Mouse (Mus musculus) CH12.LX (cell line): ENCODE measurements around the gene Rexo1. TPM values are rescaled to one million over a fixed set of nuclear protein-coding genes. Genes with fewer than 3 reads are reported as not detected.

ENCODE experiments used
- DNase-seq: peaks from one replicate; pipeline ENCODE4 v3.0.0-alpha.2; 2013; ENCODE audit errors: extremely low read depth
- H3K27ac ChIP-seq: 2 replicates; pipeline ENCODE4 v1.5.1; 2012; ENCODE audit warnings: low read depth, mild to moderate bottlenecking, control low read depth, moderate library complexity; ENCODE audit not compliant: insufficient read depth
- H3K27me3 ChIP-seq: replicated peaks from 2 replicates; pipeline ENCODE3; 2012; ENCODE audit warnings: inconsistent platforms
- H3K36me3 ChIP-seq, 2 experiments: replicated peaks in 1 of 2; 2 replicates each; pipeline versions ENCODE3 to v1.6.1; 2012; ENCODE audit warnings: inconsistent platforms in 1 of 2, low read length in 1 of 2, mild to moderate bottlenecking in 1 of 2, mixed read lengths in 1 of 2, moderate library complexity in 1 of 2; ENCODE audit not compliant: control insufficient read depth in 1 of 2, insufficient read depth in 1 of 2
- H3K4me1 ChIP-seq, 2 experiments: 2 replicates each; pipeline ENCODE4 v1.6.1; 2012; ENCODE audit warnings: inconsistent platforms in 1 of 2, moderate library complexity in 1 of 2; ENCODE audit not compliant: insufficient read depth in 2 of 2, control insufficient read depth in 1 of 2
- H3K4me2 ChIP-seq: 2 replicates; pipeline ENCODE4 v1.6.1; 2012; ENCODE audit warnings: low read depth, mild to moderate bottlenecking, control low read depth; ENCODE audit not compliant: poor library complexity, insufficient read depth, severe bottlenecking
- H3K4me3 ChIP-seq, 3 experiments: fragments of 150-350 bp in 1 of 3; sonication (generic) in 1 of 3; replicated peaks in 1 of 3; 2 replicates each; pipeline versions ENCODE3 to v1.5.1; 2011 to 2012; ENCODE audit warnings: low read depth in 2 of 3, low read length in 2 of 3, mild to moderate bottlenecking in 2 of 3, moderate library complexity in 2 of 3, control low read depth in 1 of 3, improper control_type of control experiment in 1 of 3, inconsistent platforms in 1 of 3, mixed read lengths in 1 of 3; ENCODE audit not compliant: poor library complexity in 1 of 3
- H3K79me2 ChIP-seq: replicated peaks from 2 replicates; pipeline ENCODE4 v1.6.1; 2012; ENCODE audit warnings: mild to moderate bottlenecking, moderate library complexity; ENCODE audit not compliant: control insufficient read depth, poor library complexity, insufficient read depth, severe bottlenecking; ENCODE audit errors: extremely low read depth
- H3K9ac ChIP-seq: 2 replicates; pipeline ENCODE4 v1.6.1; 2012; ENCODE audit warnings: low read depth, mild to moderate bottlenecking, control low read depth, moderate library complexity; ENCODE audit not compliant: insufficient read depth
- H3K9me3 ChIP-seq: replicated peaks from 2 replicates; pipeline ENCODE3; 2012; ENCODE audit warnings: low read length, inconsistent platforms, mixed read lengths
- BHLHE40 ChIP-seq: IDR thresholded peaks from 2 replicates; pipeline ENCODE4 v1.6.1; 2011; ENCODE audit warnings: mild to moderate bottlenecking, low read depth, low read length, improper control_type of control experiment
- CTCF ChIP-seq, 2 experiments: IDR thresholded peaks in 1 of 2; conservative IDR thresholded peaks in 1 of 2; 2 replicates each; pipeline ENCODE4 v1.5.1; 2011 to 2012; ENCODE audit warnings: low read depth in 2 of 2, low read length in 2 of 2, improper control_type of control experiment in 1 of 2, inconsistent platforms in 1 of 2, mild to moderate bottlenecking in 1 of 2, moderate library complexity in 1 of 2
- ELF1 ChIP-seq: IDR thresholded peaks from 2 replicates; pipeline ENCODE4 v1.6.1; 2014; ENCODE audit warnings: low read depth, mild to moderate bottlenecking, inconsistent platforms, low read length, improper control_type of control experiment
- HCFC1 ChIP-seq: IDR thresholded peaks from 2 replicates; pipeline ENCODE4 v1.6.1; 2012; ENCODE audit warnings: low read depth, mild to moderate bottlenecking, inconsistent platforms, low read length, improper control_type of control experiment
- JUND ChIP-seq: conservative IDR thresholded peaks from 2 replicates; pipeline ENCODE4 v1.6.1; 2011; ENCODE audit warnings: low read depth, low read length, improper control_type of control experiment
- MAFK ChIP-seq: IDR thresholded peaks from 2 replicates; pipeline ENCODE4 v1.6.1; 2011; ENCODE audit warnings: low read length, improper control_type of control experiment; ENCODE audit not compliant: insufficient replicate concordance
- MAZ ChIP-seq: IDR thresholded peaks from 2 replicates; pipeline ENCODE4 v1.6.1; 2012; ENCODE audit warnings: low read depth, mild to moderate bottlenecking, inconsistent platforms, low read length, improper control_type of control experiment, moderate library complexity
- MEF2A ChIP-seq: IDR thresholded peaks from 2 replicates; pipeline ENCODE4 v1.6.1; 2014; ENCODE audit warnings: low read depth, mild to moderate bottlenecking, inconsistent platforms, low read length, improper control_type of control experiment, borderline replicate concordance
- MXI1 ChIP-seq: IDR thresholded peaks from 2 replicates; pipeline ENCODE4 v1.6.1; 2011; ENCODE audit warnings: mild to moderate bottlenecking, low read depth, low read length, improper control_type of control experiment
- MYC ChIP-seq: IDR thresholded peaks from 2 replicates; pipeline ENCODE4 v1.6.1; 2011; ENCODE audit warnings: low read depth, mild to moderate bottlenecking, improper control_type of control experiment, low read length
- POLR2A ChIP-seq: IDR thresholded peaks from 2 replicates; pipeline ENCODE4 v1.6.1; 2011; ENCODE audit warnings: low read depth, mild to moderate bottlenecking, improper control_type of control experiment, low read length
- POLR2AphosphoS2 ChIP-seq: IDR thresholded peaks from 2 replicates; pipeline ENCODE4 v1.6.1; 2011; ENCODE audit warnings: low read depth, low read length, improper control_type of control experiment
- SIN3A ChIP-seq: IDR thresholded peaks from 2 replicates; pipeline ENCODE4 v1.6.1; 2012; ENCODE audit warnings: low read length, improper control_type of control experiment, inconsistent platforms
- SMC3 ChIP-seq: IDR thresholded peaks from 2 replicates; pipeline ENCODE4 v1.6.1; 2011; ENCODE audit warnings: low read depth, low read length, improper control_type of control experiment
- TBP ChIP-seq: conservative IDR thresholded peaks from 2 replicates; pipeline ENCODE4 v1.6.1; 2011; ENCODE audit warnings: low read depth, low read length, improper control_type of control experiment
- TCF12 ChIP-seq: IDR thresholded peaks from 2 replicates; pipeline ENCODE4 v1.6.1; 2014; ENCODE audit warnings: low read depth, mild to moderate bottlenecking, inconsistent platforms, low read length, improper control_type of control experiment
- ZNF384 ChIP-seq: IDR thresholded peaks from 2 replicates; pipeline ENCODE4 v1.6.1; 2012; ENCODE audit warnings: low read depth, low read length, improper control_type of control experiment, inconsistent platforms
- dilution Hi-C: fragments of 300-500 bp; cut with MboI; formaldehyde crosslinking; loops from 2 replicates; pipeline ENCODE4 v1.14.3; 2020; ENCODE audit warnings: low sequenced_read_pairs; ENCODE audit not compliant: extremely low pct_unique_long_range_greater_than_20kb, extremely low pct_ligation_motif_present
- in situ Hi-C: fragments of 300-500 bp; cut with MboI; formaldehyde crosslinking; loops from 3 replicates; pipeline ENCODE4 v1.14.3; 2019; ENCODE audit warnings: low sequenced_read_pairs, low pct_ligation_motif_present, low pct_unique_long_range_greater_than_20kb, mixed read lengths
- polyA plus RNA-seq: library from polyadenylated mRNA; unstranded; fragments of >175 nt; gene quantifications from 2 replicates; pipeline ENCODE4 v1.2.1, GENCODE M21; 2012; ENCODE audit warnings: low read depth; ENCODE audit not compliant: insufficient read length
- total RNA-seq, 2 experiments: library from RNA; depleted of rRNA; stranded (reverse); fragments of 300-350 nt in 1 of 2; fragments of >200 nt in 1 of 2; gene quantifications; 2 replicates each; pipeline ENCODE4 v1.2.3; 2012 to 2014

The Rexo1 gene
- total and polyA plus RNA-seq, 3 experiments: 7.0 to 41.9 (median 17.7) TPM

DNA sequence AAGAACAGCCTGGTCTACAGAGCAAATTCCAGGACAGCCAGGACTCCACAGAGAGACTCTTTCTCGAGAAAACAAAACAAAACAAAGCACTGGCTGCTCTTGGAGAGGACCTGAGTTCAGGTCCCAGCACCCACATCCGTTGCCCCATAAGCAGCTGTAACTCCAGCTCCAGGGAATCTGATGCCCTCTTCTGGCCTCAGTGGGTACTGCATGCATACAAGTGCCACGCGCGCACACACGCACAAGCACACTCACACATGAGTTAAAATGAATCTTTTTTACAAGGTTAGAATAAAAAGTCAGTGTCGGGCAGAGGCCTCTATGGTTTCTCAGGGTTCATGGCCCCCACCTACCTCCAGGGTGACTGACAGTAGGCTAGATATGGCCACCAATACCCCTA, 38.1 kb downstream of the Rexo1 start:
- Histone ChIP-seq H3K27me3 (peaks cover 48% of the 10 kb centered on the region), H3K79me2 (no peaks in the 10 kb centered on the region), H3K4me2 (no peak overlapping the region), H3K9ac (no peak overlapping the region), H3K9me3 (peaks cover 20% of the 10 kb centered on the region), H3K36me3 (no peaks in the 10 kb centered on the region), H3K27ac (no peak overlapping the region), H3K4me3 (no peak overlapping the region), H3K4me1 (no peaks in the 10 kb centered on the region)
- in situ Hi-C loops: no loop called here
- DNase-seq: no peak
- dilution Hi-C loops: no loop called here
- TF ChIP-seq BHLHE40 (no peak), JUND (no peak), HCFC1 (no peak), MAFK (no peak), ELF1 (no peak), TCF12 (no peak), TBP (no peak), CTCF (conservative IDR thresholded peaks at IDR 0.05 in 1 of 2, IDR thresholded peaks at IDR 0.05 in 1 of 2; ENCODE audit: low read depth in 2 of 2, low read length in 2 of 2) (peak; percentile 28 to 34; a peak in 1 of 4 replicates), MYC (no peak), MXI1 (no peak), MEF2A (no peak), MAZ (no peak), SIN3A (no peak), POLR2AphosphoS2 (no peak), SMC3 (peak; percentile 2; the same call in 1 of the 2 replicates)

- Histone ChIP-seq H3K27me3 (peaks cover 43% of the 10 kb centered on the region), H3K4me2 (no peak overlapping the region), H3K27ac (no peak overlapping the region), H3K4me1 (no peaks in the 10 kb centered on the region), H3K36me3 (no peaks in the 10 kb centered on the region), H3K4me3 (no peak overlapping the region), H3K79me2 (no peaks in the 10 kb centered on the region), H3K9me3 (peaks cover 20% of the 10 kb centered on the region), H3K9ac (no peak overlapping the region)
- in situ Hi-C loops (no loop called here), dilution Hi-C loops (no loop called here)
- DNase-seq: no peak
- no peak for TF ChIP-seq POLR2A
- peak; percentile 96 for TF ChIP-seq ZNF384
- TF ChIP-seq CTCF (conservative IDR thresholded peaks at IDR 0.05 in 1 of 2, IDR thresholded peaks at IDR 0.05 in 1 of 2; ENCODE audit: low read depth in 2 of 2, low read length in 2 of 2): peak; percentile 37 to 47
These were observed 42.1 kb downstream of the Rexo1 start for GRCm38 (mm10) chr10:80519287-80519686.
